Mouse (Mus musculus) thymus, adult 2 months (tissue): ENCODE measurements around the gene Gm9844.

ENCODE experiments used
- CTCF ChIP-seq: fragments of 200-500 bp; IDR thresholded peaks from 2 replicates; pipeline ENCODE4 v1.5.1; 2012; ENCODE audit warnings: mild to moderate bottlenecking, control low read depth, low read length, moderate library complexity, borderline replicate concordance; ENCODE audit not compliant: control insufficient read depth, poor library complexity, insufficient read depth; ENCODE audit errors: extremely low read depth
- POLR2A ChIP-seq: fragments of 200-500 bp; IDR thresholded peaks from 2 replicates; pipeline ENCODE4 v1.6.1; 2012; ENCODE audit warnings: mild to moderate bottlenecking, low read length, control low read depth, moderate library complexity; ENCODE audit not compliant: control insufficient read depth, poor library complexity, insufficient read depth; ENCODE audit errors: extremely low read depth

GRCm38 (mm10) chr7:24890281-24891216 lies 28.5 kb downstream of the Gm9844 start:
- TF ChIP-seq CTCF (peak; percentile 84; the same call in 1 of the 2 replicates), POLR2A (no peak)
